Mouse (Mus musculus) liver, postnatal 0 days (tissue): ENCODE measurements around the gene Disp2. TPM values are rescaled to one million over a fixed set of nuclear protein-coding genes. Genes with fewer than 3 reads are reported as not detected.
A peak's percentile ranks its signal among the peaks of the same experiment; 100 is the strongest.

Experiments
- ATAC-seq: fragments of 200-750 bp; cut with Nextera tagmentation; 2 replicates; pipeline ENCODE4 v1.8.0; 2017; ENCODE audit warnings: mild to moderate bottlenecking, moderate library complexity
- DNase-seq: peaks from one replicate; pipeline ENCODE4 v3.0.0-alpha.2; 2016
- H3K27ac ChIP-seq: fragments of 300-500 bp; sonication (generic); 2 replicates; pipeline ENCODE4 v1.5.1; 2014; ENCODE audit warnings: antibody characterized with exemption, moderate library complexity, mild to moderate bottlenecking, low read depth
- H3K27me3 ChIP-seq: fragments of 300-500 bp; sonication (generic); 2 replicates; pipeline ENCODE4 v1.6.1; 2014; ENCODE audit warnings: low read length, control low read depth, mixed read lengths; ENCODE audit not compliant: insufficient read depth
- H3K36me3 ChIP-seq: fragments of 300-500 bp; sonication (generic); replicated peaks from 2 replicates; pipeline ENCODE4 v1.6.1; 2014; ENCODE audit warnings: mild to moderate bottlenecking, control low read depth, low read length, moderate library complexity, mixed read lengths; ENCODE audit not compliant: insufficient read depth
- H3K4me1 ChIP-seq: fragments of 300-500 bp; sonication (generic); 2 replicates; pipeline ENCODE4 v1.6.1; 2014; ENCODE audit warnings: antibody characterized with exemption, mild to moderate bottlenecking, control low read depth; ENCODE audit not compliant: insufficient read depth
- H3K4me2 ChIP-seq: fragments of 300-500 bp; sonication (generic); 2 replicates; pipeline ENCODE4 v1.6.1; 2014; ENCODE audit warnings: low read depth, mild to moderate bottlenecking, low read length, moderate library complexity, mixed read lengths
- H3K4me3 ChIP-seq: fragments of 300-500 bp; sonication (generic); 2 replicates; pipeline ENCODE4 v1.5.1; 2014; ENCODE audit warnings: low read depth, low read length
- H3K9ac ChIP-seq: fragments of 300-500 bp; sonication (generic); replicated peaks from 2 replicates; pipeline ENCODE4 v1.6.1; 2014; ENCODE audit warnings: mild to moderate bottlenecking, moderate library complexity
- H3K9me3 ChIP-seq: fragments of 300-500 bp; sonication (generic); 2 replicates; pipeline ENCODE4 v1.6.1; 2016; ENCODE audit warnings: mild to moderate bottlenecking, control low read depth, low read length, mixed read lengths
- CTCF ChIP-seq: sonication (generic); IDR thresholded peaks from 2 replicates; pipeline ENCODE4 v1.5.1; 2016; ENCODE audit warnings: antibody characterized with exemption, low read depth
- EP300 ChIP-seq: IDR thresholded peaks from 2 replicates; pipeline ENCODE4 v1.6.1; 2016; ENCODE audit warnings: antibody characterized with exemption, low read depth, mild to moderate bottlenecking
- WGBS: fragments of 180-500 bp; shearing (Covaris S2); extraction: QIAGEN DNeasy Blood & Tissue Kit; methylation state at CpG from one replicate; pipeline ENCODE4 v1.1.7; 2014; ENCODE audit not compliant: insufficient replicate concordance; 5-methylcytosine and 5-hydroxymethylcytosine counted together
- polyA plus RNA-seq: library from polyadenylated mRNA; unstranded; fragments of >200 nt; fragmentation: Nextera tagmentation; extraction: Ambion mirVana; gene quantifications from 2 replicates; pipeline ENCODE4 v1.2.1, GENCODE M21; 2015

Disp2 gene
- 0.06 and 0.14 TPM in 2 replicates for polyA plus RNA-seq

GRCm38 (mm10) chr2:118779504-118780480, at the start of gene Disp2:
Gene Disp2 (plus strand): TSS chr2:118779719.
- peak; percentile 83 for ATAC-seq
- Histone ChIP-seq H3K36me3 (no peaks in the 10 kb centered on the region), H3K4me1 (peaks cover 11% of the 10 kb centered on the region), H3K9me3 (no peaks in the 10 kb centered on the region), H3K27ac (no peak within 1 kb of the TSS), H3K9ac (no peak within 1 kb of the TSS), H3K4me3 (no peak within 1 kb of the TSS; the same call in 1 of the 2 replicates), H3K27me3 (peaks cover 7% of the 10 kb centered on the region; the same call in 1 of the 2 replicates), H3K4me2 (peak within 1 kb of the TSS; percentile 59)
- DNase-seq, result peak; percentile 92
- 8% methylated on average over 39 of the region's 39 CpGs for WGBS
- TF ChIP-seq CTCF (peak; percentile 50), EP300 (no peak)

- Histone ChIP-seq H3K4me2 (no peak overlapping the region), H3K9me3 (no peaks in the 10 kb centered on the region), H3K4me1 (peaks cover 34% of the 10 kb centered on the region), H3K27me3 (peaks cover 4% of the 10 kb centered on the region; the same call in 1 of the 2 replicates), H3K4me3 (no peak overlapping the region), H3K36me3 (no peaks in the 10 kb centered on the region), H3K9ac (no peak overlapping the region), H3K27ac (no peak overlapping the region)
- ATAC-seq, result no peak
- DNase-seq, result no peak
- 28% methylated on average over 8 of the region's 8 CpGs for WGBS
- TF ChIP-seq EP300 (no peak), CTCF (no peak)
Observed at GRCm38 (mm10) chr2:118729816-118730621, 49.5 kb upstream of the Disp2 start.

GRCm38 (mm10) chr2:118730622-118730915, 49.0 kb upstream of the Disp2 start:
- Histone ChIP-seq H3K4me1 (peaks cover 34% of the 10 kb centered on the region), H3K27ac (no peak overlapping the region), H3K36me3 (no peaks in the 10 kb centered on the region), H3K4me2 (no peak overlapping the region), H3K27me3 (peaks cover 4% of the 10 kb centered on the region; the same call in 1 of the 2 replicates), H3K4me3 (no peak overlapping the region), H3K9me3 (no peaks in the 10 kb centered on the region), H3K9ac (no peak overlapping the region)
- DNase-seq (peak; percentile 74), ATAC-seq (no peak)
- TF ChIP-seq EP300, result no peak
- TF ChIP-seq CTCF, result peak; percentile 85
- WGBS, result 4% methylated on average over 3 of the region's 3 CpGs

DNA sequence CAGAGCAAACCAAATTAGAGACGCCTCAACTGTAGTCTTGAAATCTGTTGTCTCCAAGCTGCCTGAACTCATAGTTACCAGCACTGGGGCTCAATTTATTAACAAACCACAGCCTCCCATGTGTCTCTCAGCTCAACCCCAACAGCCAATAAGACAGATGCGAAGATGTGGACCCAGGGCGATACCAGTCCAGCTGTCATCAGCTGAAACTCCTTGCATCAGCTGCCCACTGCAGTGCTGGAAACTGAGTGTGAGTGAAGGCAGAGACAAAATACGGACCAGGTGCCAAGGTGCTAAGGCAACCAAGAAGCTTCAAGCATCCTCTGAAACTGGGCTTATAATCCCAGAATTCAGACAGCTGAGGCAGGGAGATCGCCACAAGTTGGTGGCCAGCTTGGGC, 47.5 kb upstream of the Disp2 start:
- no peak for TF ChIP-seq CTCF
- no peak for TF ChIP-seq EP300
- no peak overlapping the region for H3K4me2 ChIP-seq
- H3K27ac ChIP-seq, result no peak overlapping the region
- 71% methylated on average over 5 of the region's 5 CpGs for WGBS
- DNase-seq (no peak), ATAC-seq (no peak)
- no peaks in the 10 kb centered on the region for H3K9me3 ChIP-seq
- no peak overlapping the region for H3K9ac ChIP-seq
- H3K4me1 ChIP-seq, result peaks cover 23% of the 10 kb centered on the region
- peaks cover 4% of the 10 kb centered on the region; the same call in 1 of the 2 replicates for H3K27me3 ChIP-seq
- H3K36me3 ChIP-seq, result no peaks in the 10 kb centered on the region
- H3K4me3 ChIP-seq, result no peak overlapping the region

DNA sequence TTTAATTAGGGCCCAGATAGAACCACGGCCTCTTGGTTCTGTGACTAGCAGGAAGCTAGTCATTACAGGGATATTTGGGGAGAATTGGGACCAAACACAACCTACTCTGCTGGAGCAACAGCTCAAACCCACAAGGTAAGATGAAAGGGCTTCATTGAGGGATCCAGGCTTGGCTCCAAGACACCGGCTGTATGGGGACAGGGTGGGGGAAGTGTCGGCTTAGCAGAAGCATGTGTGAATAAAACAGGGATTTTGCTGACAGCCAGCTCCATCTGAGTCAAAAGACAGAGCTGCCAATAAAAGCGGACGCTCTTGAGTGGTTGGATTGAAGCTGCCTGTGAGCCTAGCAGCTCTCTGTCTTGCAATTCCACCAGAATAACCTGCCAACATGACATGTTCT, 46.2 kb upstream of the Disp2 start:
- peaks cover 4% of the 10 kb centered on the region; the same call in 1 of the 2 replicates for H3K27me3 ChIP-seq
- TF ChIP-seq EP300, result no peak
- TF ChIP-seq CTCF, result no peak
- H3K4me1 ChIP-seq, result peaks cover 16% of the 10 kb centered on the region
- no peak overlapping the region for H3K27ac ChIP-seq
- WGBS, result 78% methylated on average over 5 of the region's 5 CpGs
- H3K9me3 ChIP-seq, result no peaks in the 10 kb centered on the region
- no peak overlapping the region for H3K4me2 ChIP-seq
- no peak overlapping the region for H3K4me3 ChIP-seq
- H3K36me3 ChIP-seq, result no peaks in the 10 kb centered on the region
- H3K9ac ChIP-seq, result no peak overlapping the region
- DNase-seq, result no peak
- ATAC-seq, result no peak

DNA sequence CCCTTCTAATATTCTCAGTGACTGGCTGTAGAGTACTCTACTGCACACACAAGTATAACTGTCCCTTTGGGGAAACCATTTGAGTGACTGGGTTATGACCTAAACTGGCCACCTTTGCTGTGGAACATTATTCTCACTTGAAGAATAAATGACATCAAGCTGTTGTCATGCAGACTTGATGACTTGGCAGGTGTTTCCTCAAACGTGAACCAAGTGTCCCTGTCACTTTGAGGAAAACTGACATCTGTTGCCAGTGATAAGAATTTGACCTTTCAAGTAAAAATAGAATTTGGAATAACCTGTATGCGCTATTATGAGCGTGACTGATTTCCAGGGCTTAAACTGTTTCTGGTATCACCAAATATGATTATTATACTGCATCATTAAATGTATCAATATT, 39.2 kb upstream of the Disp2 start:
- Histone ChIP-seq H3K9ac (no peak overlapping the region), H3K9me3 (no peaks in the 10 kb centered on the region), H3K4me1 (peaks cover 8% of the 10 kb centered on the region), H3K36me3 (no peaks in the 10 kb centered on the region), H3K27ac (no peak overlapping the region), H3K4me2 (no peak overlapping the region), H3K27me3 (peaks cover 6% of the 10 kb centered on the region), H3K4me3 (no peak overlapping the region)
- ATAC-seq, result no peak
- TF ChIP-seq EP300, result no peak
- no peak for TF ChIP-seq CTCF
- WGBS, result 39% methylated on average over 3 of the region's 3 CpGs
- no peak for DNase-seq
